ENCODE assay signal across 14 mouse cellular contexts in genomic region chr8:46143924-46144323, GRCm38 (mm10). TPM values are rescaled to one million over a fixed set of nuclear protein-coding genes. Genes with fewer than 3 reads are reported as not detected.
DNase-seq lines count a peak whose midpoint lies in the region; ATAC-seq and TF ChIP-seq lines count a peak whose summit lies in the region.
"Had no signal": no experiment of that assay in that cellular context is flagged by ENCODE, and none has a peak within 500 bp of the region (broad histone marks: within the 10 kb centered on the region; RNA-seq: fewer than 3 reads in every experiment).

No protein-coding gene starts in this region.

- H3K4me3 ChIP-seq in embryonic facial prominence, embryonic 11.5 days (ENCODE audit: low read depth, low read length), result no peak overlapping the region
- H3K4me3 ChIP-seq in embryonic facial prominence, embryonic 10.5 days, result no peak overlapping the region
- no peak overlapping the region for H3K4me3 ChIP-seq in liver, embryonic 12.5 days
- H3K4me3 ChIP-seq in ES-E14 (ENCODE audit: insufficient read depth in 1 of 2, low read depth in 1 of 2, low read length in 2 of 2, poor library complexity in 1 of 2, severe bottlenecking in 1 of 2), result no peak overlapping the region
- H3K4me3 ChIP-seq: embryonic facial prominence, embryonic 15.5 days; heart, embryonic 15.5 days; neural tube, embryonic 12.5 days had no signal

- no peak overlapping the region for H3K27ac ChIP-seq in embryonic facial prominence, embryonic 11.5 days (replicated peaks; ENCODE audit: low read depth, low read length)
- H3K27ac ChIP-seq in embryonic facial prominence, embryonic 10.5 days (replicated peaks), result no peak overlapping the region
- no peak overlapping the region for H3K27ac ChIP-seq in liver, embryonic 12.5 days
- H3K27ac ChIP-seq in ES-E14 (ENCODE audit: insufficient read depth, low read depth, low read length, poor library complexity, severe bottlenecking), result no peak overlapping the region
- H3K27ac ChIP-seq: embryonic facial prominence, embryonic 15.5 days; heart, embryonic 15.5 days; liver, embryonic 14.5 days; neural tube, embryonic 12.5 days had no signal

- H3K36me3 ChIP-seq in embryonic facial prominence, embryonic 11.5 days (replicated peaks; ENCODE audit: control insufficient read depth, insufficient read depth, low read depth, low read length), result no peaks in the 10 kb centered on the region
- H3K36me3 ChIP-seq in embryonic facial prominence, embryonic 10.5 days (replicated peaks), result no peaks in the 10 kb centered on the region
- no peaks in the 10 kb centered on the region for H3K36me3 ChIP-seq in liver, embryonic 12.5 days
- no peaks in the 10 kb centered on the region for H3K36me3 ChIP-seq in ES-E14 (ENCODE audit: control insufficient read depth, insufficient read depth, low read length, poor library complexity, severe bottlenecking)
- H3K36me3 ChIP-seq: embryonic facial prominence, embryonic 15.5 days; heart, embryonic 15.5 days; neural tube, embryonic 12.5 days had no signal

- no peaks in the 10 kb centered on the region for H3K4me1 ChIP-seq in embryonic facial prominence, embryonic 11.5 days (ENCODE audit: control insufficient read depth, insufficient read depth, low read length)
- peaks cover 36% of the 10 kb centered on the region for H3K4me1 ChIP-seq in embryonic facial prominence, embryonic 10.5 days
- peaks cover 31% of the 10 kb centered on the region for H3K4me1 ChIP-seq in liver, embryonic 12.5 days
- peaks cover 2% of the 10 kb centered on the region in 2 experiments; a peak in 3 of 4 replicates for H3K4me1 ChIP-seq in ES-E14 (ENCODE audit: control insufficient read depth in 2 of 2, insufficient read depth in 2 of 2, low read length in 2 of 2, poor library complexity in 1 of 2)
- H3K4me1 ChIP-seq: embryonic facial prominence, embryonic 15.5 days; neural tube, embryonic 12.5 days had no signal

- peak; percentile 37 for DNase-seq in embryonic facial prominence, embryonic 11.5 days (ENCODE audit: low spot score)
- DNase-seq in embryonic facial prominence, embryonic 10.5 days (ENCODE audit: low spot score), result no peak
- DNase-seq in liver, result no peak
- no peak for DNase-seq in ES-E14 (ENCODE audit: low read depth, low spot score)
- no peak for DNase-seq in cerebellum, adult 9-10 months
- no peak for DNase-seq in right cerebral cortex, adult 18-20 months
- DNase-seq: kidney, adult 8-10 months; thymus, postnatal 25 days had no signal

- WGBS in embryonic facial prominence, embryonic 11.5 days, result 50% methylated on average over 1 of the region's 1 CpGs
- 50% methylated on average over 1 of the region's 1 CpGs for WGBS in embryonic facial prominence, embryonic 10.5 days
- 10% methylated on average over 1 of the region's 1 CpGs for WGBS in liver, embryonic 12.5 days (ENCODE audit: insufficient replicate concordance)

- H3K9me3 ChIP-seq in embryonic facial prominence, embryonic 11.5 days (replicated peaks; ENCODE audit: control insufficient read depth, low read length), result no peaks in the 10 kb centered on the region
- no peaks in the 10 kb centered on the region for H3K9me3 ChIP-seq in embryonic facial prominence, embryonic 10.5 days
- no peaks in the 10 kb centered on the region for H3K9me3 ChIP-seq in liver, embryonic 12.5 days (replicated peaks)
- no peaks in the 10 kb centered on the region for H3K9me3 ChIP-seq in ES-E14 (ENCODE audit: control insufficient read depth, insufficient read depth, low read depth, low read length)
- H3K9me3 ChIP-seq: embryonic facial prominence, embryonic 15.5 days; heart, embryonic 15.5 days; neural tube, embryonic 12.5 days had no signal

- no peak overlapping the region for H3K9ac ChIP-seq in embryonic facial prominence, embryonic 11.5 days (replicated peaks; ENCODE audit: low read length)
- no peak overlapping the region for H3K9ac ChIP-seq in liver, embryonic 12.5 days
- H3K9ac ChIP-seq in ES-E14 (ENCODE audit: insufficient read depth, low read depth, low read length, poor library complexity, severe bottlenecking), result no peak overlapping the region
- H3K9ac ChIP-seq: embryonic facial prominence, embryonic 15.5 days; heart, embryonic 15.5 days; liver, embryonic 14.5 days; neural tube, embryonic 12.5 days had no signal

- no peaks in the 10 kb centered on the region for H3K27me3 ChIP-seq in embryonic facial prominence, embryonic 11.5 days (ENCODE audit: control insufficient read depth, insufficient read depth, low read length)
- no peaks in the 10 kb centered on the region for H3K27me3 ChIP-seq in embryonic facial prominence, embryonic 10.5 days (replicated peaks; ENCODE audit: low read depth, poor library complexity, severe bottlenecking)
- H3K27me3 ChIP-seq in liver, embryonic 12.5 days (replicated peaks), result no peaks in the 10 kb centered on the region
- H3K27me3 ChIP-seq: embryonic facial prominence, embryonic 15.5 days; heart, embryonic 15.5 days; neural tube, embryonic 12.5 days had no signal

- no peak for ATAC-seq in embryonic facial prominence, embryonic 11.5 days (replicated peaks; ENCODE audit: insufficient number of reproducible peaks, low FRiP score, low TSS enrichment, low read depth)
- ATAC-seq in liver, embryonic 12.5 days, result 0 out of 2 replicates have a peak, but pooled peaks have one; percentile 36
- ATAC-seq in inflammation-experienced regulatory T-cells, adult 6 months, result peak; percentile 23

- H3K4me2 ChIP-seq in embryonic facial prominence, embryonic 11.5 days (ENCODE audit: low read depth, low read length), result no peak overlapping the region
- no peak overlapping the region for H3K4me2 ChIP-seq in liver, embryonic 12.5 days
- H3K4me2 ChIP-seq: embryonic facial prominence, embryonic 15.5 days; heart, embryonic 15.5 days; neural tube, embryonic 12.5 days had no signal

- in situ Hi-C loops in ES-E14 (cut with MboI; ENCODE audit: low sequenced_read_pairs in 2 of 2, unreplicated experiment in 2 of 2), result no loop called here

TF ChIP-seq in ES-E14, 5 proteins besides CTCF, POLR2A, EP300 and RAD21:
- TF ChIP-seq CHD2 (IDR thresholded peaks at IDR 0.05; ENCODE audit: low read depth, low read length) (no peak), ZC3H11A (IDR thresholded peaks at IDR 0.05; ENCODE audit: borderline replicate concordance, low read depth, low read length) (no peak), ZNF384 (IDR thresholded peaks at IDR 0.05; ENCODE audit: low read depth, low read length) (peak; percentile 81), HCFC1 (IDR thresholded peaks at IDR 0.05; ENCODE audit: borderline replicate concordance, insufficient read depth, low read length) (no peak), MAFK (IDR thresholded peaks at IDR 0.05; ENCODE audit: insufficient read depth, low read depth, low read length) (peak; percentile 69)
TF ChIP-seq in ES-E14: peak in this region for 2.

RNA-seq across cellular contexts. Expression of gene Cfap97, which starts 7.6 kb away (rescaled TPM):
- 25.5 and 32.9 TPM in 2 replicates for polyA plus RNA-seq in embryonic facial prominence, embryonic 11.5 days (2014; fragmentation: Nextera tagmentation; extraction: Ambion mirVana)
- polyA plus RNA-seq in embryonic facial prominence, embryonic 10.5 days (2016; fragmentation: Nextera tagmentation; extraction: Ambion mirVana), result 20.2 and 25.1 TPM in 2 replicates
- 12.1 and 12.5 TPM in 2 replicates for polyA plus RNA-seq in liver, embryonic 12.5 days (2016; fragmentation: Nextera tagmentation; extraction: Ambion mirVana)
- 5.7 and 7.4 TPM in 2 replicates for total RNA-seq in ES-E14 (2012; rRNA removed)
- polyA plus RNA-seq in inflammation-experienced regulatory T-cells, adult 6 months (2017; shearing (Covaris generic)), result 10 to 100 TPM; 25.0 to 44.3 (median 33.7) TPM

RNA-seq across cellular contexts. Expression of gene Snx25, which starts 8.0 kb away (rescaled TPM):
- 6.5 and 7.4 TPM in 2 replicates for polyA plus RNA-seq in embryonic facial prominence, embryonic 11.5 days (2014; fragmentation: Nextera tagmentation; extraction: Ambion mirVana)
- 3.0 and 4.1 TPM in 2 replicates for polyA plus RNA-seq in embryonic facial prominence, embryonic 10.5 days (2016; fragmentation: Nextera tagmentation; extraction: Ambion mirVana)
- polyA plus RNA-seq in liver, embryonic 12.5 days (2016; fragmentation: Nextera tagmentation; extraction: Ambion mirVana), result 5.7 and 6.2 TPM in 2 replicates
- 8.1 and 10.3 TPM in 2 replicates for total RNA-seq in ES-E14 (2012; rRNA removed)
- polyA plus RNA-seq in inflammation-experienced regulatory T-cells, adult 6 months (2017; shearing (Covaris generic)), result 10 to 100 TPM in 2 of 3 experiments, 1 to 10 TPM in 1; 9.7 to 11.4 (median 11.0) TPM
